Mouse (Mus musculus) stomach, postnatal 0 days (tissue): ENCODE results near the gene Tnfrsf25. TPM values are rescaled to one million over a fixed set of nuclear protein-coding genes. Genes with fewer than 3 reads are reported as not detected.

Source experiments
- ATAC-seq: fragments of 200-750 bp; cut with Nextera tagmentation; 2 replicates; pipeline ENCODE4 v1.8.0; 2017; ENCODE audit not compliant: low FRiP score, low TSS enrichment
- DNase-seq: peaks from one replicate; pipeline ENCODE4 v3.0.0-alpha.2; 2016; ENCODE audit warnings: low spot score
- H3K27ac ChIP-seq: fragments of 300-500 bp; sonication (generic); replicated peaks from 2 replicates; pipeline ENCODE4 v1.5.1; 2014; ENCODE audit warnings: mild to moderate bottlenecking, control low read depth
- H3K27me3 ChIP-seq: fragments of 300-500 bp; sonication (generic); 2 replicates; pipeline ENCODE4 v1.6.1; 2014; ENCODE audit warnings: low read length; ENCODE audit not compliant: control insufficient read depth, insufficient read depth
- H3K36me3 ChIP-seq: fragments of 300-500 bp; sonication (generic); 2 replicates; pipeline ENCODE4 v1.6.1; 2014; ENCODE audit warnings: low read length, mixed read lengths; ENCODE audit not compliant: control insufficient read depth, insufficient read depth
- H3K4me1 ChIP-seq: fragments of 300-500 bp; sonication (generic); replicated peaks from 2 replicates; pipeline ENCODE4 v1.6.1; 2014; ENCODE audit warnings: antibody characterized with exemption; ENCODE audit not compliant: control insufficient read depth, insufficient read depth
- H3K4me2 ChIP-seq: fragments of 300-500 bp; sonication (generic); replicated peaks from 2 replicates; pipeline ENCODE4 v1.6.1; 2014; ENCODE audit warnings: low read depth, mild to moderate bottlenecking, control low read depth, moderate library complexity
- H3K4me3 ChIP-seq: fragments of 300-500 bp; sonication (generic); 2 replicates; pipeline ENCODE4 v1.5.1; 2014; ENCODE audit warnings: low read depth, low read length, control low read depth
- H3K9ac ChIP-seq: fragments of 300-500 bp; sonication (generic); 2 replicates; pipeline ENCODE4 v1.6.1; 2014; ENCODE audit warnings: mild to moderate bottlenecking, low read length, control low read depth, mixed read lengths
- H3K9me3 ChIP-seq: fragments of 300-500 bp; sonication (generic); 2 replicates; pipeline ENCODE4 v1.6.1; 2016; ENCODE audit warnings: low read length; ENCODE audit not compliant: control insufficient read depth
- CTCF ChIP-seq: IDR thresholded peaks from 2 replicates; pipeline ENCODE4 v1.5.1; 2016; ENCODE audit warnings: antibody characterized with exemption, low read depth, mild to moderate bottlenecking, moderate library complexity
- EP300 ChIP-seq: optimal IDR thresholded peaks from 2 replicates; pipeline ENCODE3; 2016; ENCODE audit warnings: antibody characterized with exemption
- WGBS: fragments of 180-500 bp; shearing (Covaris S2); extraction: QIAGEN DNeasy Blood & Tissue Kit; methylation state at CpG from one replicate; pipeline ENCODE4 v1.1.7; 2014; 5-methylcytosine and 5-hydroxymethylcytosine counted together
- polyA plus RNA-seq: library from polyadenylated mRNA; unstranded; fragments of >200 nt; fragmentation: Nextera tagmentation; extraction: Ambion mirVana; gene quantifications from 2 replicates; pipeline ENCODE4 v1.2.1, GENCODE M21; 2015

The Tnfrsf25 gene
- polyA plus RNA-seq, 1 experiment from 2014 or later: 0.49 TPM

DNA sequence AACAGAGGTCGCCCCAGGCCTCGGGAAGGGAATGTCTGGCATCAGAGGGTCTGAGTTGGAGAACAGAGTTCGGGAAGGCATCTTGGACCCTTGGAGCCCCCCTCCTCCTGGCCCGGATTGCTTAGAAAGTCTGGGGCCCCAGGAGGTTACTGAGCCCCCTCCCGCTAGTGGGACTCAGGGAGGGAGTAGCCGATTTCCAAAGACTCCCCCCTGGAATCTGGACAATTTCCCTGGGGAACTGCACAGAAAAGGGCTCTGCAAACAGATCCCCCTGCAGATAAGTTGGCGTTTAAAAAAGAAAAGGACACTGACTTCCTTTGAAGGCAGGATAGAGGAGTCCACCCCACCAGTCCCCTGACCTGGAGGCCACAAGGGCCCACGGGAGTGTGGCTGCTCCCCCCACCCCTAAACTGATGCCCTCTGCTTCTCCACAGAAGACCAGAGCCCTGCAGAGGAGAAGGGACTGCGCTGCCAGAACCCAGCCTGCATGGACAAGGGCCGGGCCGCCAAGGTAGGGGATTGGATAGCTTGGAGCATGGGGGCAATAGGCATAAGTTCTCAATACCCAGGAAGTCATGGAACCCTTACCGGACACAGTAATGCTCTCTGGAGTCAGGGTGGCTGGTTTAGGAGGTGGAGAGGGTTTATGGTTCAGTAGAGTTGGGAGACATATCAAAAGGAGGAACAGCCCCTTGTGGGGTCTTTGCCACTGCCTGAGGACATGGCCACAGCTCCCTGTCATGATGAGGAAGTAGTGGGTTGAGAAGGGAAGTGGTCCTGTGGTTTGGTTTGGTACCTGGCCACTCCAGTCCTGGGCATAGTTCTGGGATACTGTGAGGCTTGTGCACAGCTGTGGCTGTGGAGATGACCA lies 28.3 kb upstream of the Tnfrsf25 start:
- TF ChIP-seq EP300 (no peak), CTCF (no peak)
- Histone ChIP-seq H3K4me1 (0 out of 2 replicates have a peak, but pooled peaks cover 5% of the 10 kb centered on the region), H3K27ac (0 out of 2 replicates have a peak overlapping the region, but pooled peaks have one; percentile 18), H3K4me3 (peak overlapping the region; percentile 73), H3K4me2 (peak overlapping the region; percentile 86), H3K36me3 (no peaks in the 10 kb centered on the region), H3K9ac (peak overlapping the region; percentile 79), H3K9me3 (no peaks in the 10 kb centered on the region), H3K27me3 (no peaks in the 10 kb centered on the region)
- WGBS: 8% methylated on average over 12 of the region's 12 CpGs
- ATAC-seq (no peak), DNase-seq (no peak)

- H3K4me1 ChIP-seq: 0 out of 2 replicates have a peak, but pooled peaks cover 5% of the 10 kb centered on the region
- peak overlapping the region; percentile 86 for H3K4me2 ChIP-seq
- DNase-seq: no peak
- no peaks in the 10 kb centered on the region for H3K9me3 ChIP-seq
- no peak overlapping the region for H3K27ac ChIP-seq
- no peaks in the 10 kb centered on the region for H3K36me3 ChIP-seq
- 33% methylated on average over 4 of the region's 4 CpGs for WGBS
- no peaks in the 10 kb centered on the region for H3K27me3 ChIP-seq
- no peak for ATAC-seq
- TF ChIP-seq CTCF (no peak), EP300 (no peak)
- no peak overlapping the region for H3K4me3 ChIP-seq
- H3K9ac ChIP-seq: peak overlapping the region; percentile 79
Measured at GRCm38 (mm10) chr4:152088133-152088532, 27.6 kb upstream of the Tnfrsf25 start.

DNA sequence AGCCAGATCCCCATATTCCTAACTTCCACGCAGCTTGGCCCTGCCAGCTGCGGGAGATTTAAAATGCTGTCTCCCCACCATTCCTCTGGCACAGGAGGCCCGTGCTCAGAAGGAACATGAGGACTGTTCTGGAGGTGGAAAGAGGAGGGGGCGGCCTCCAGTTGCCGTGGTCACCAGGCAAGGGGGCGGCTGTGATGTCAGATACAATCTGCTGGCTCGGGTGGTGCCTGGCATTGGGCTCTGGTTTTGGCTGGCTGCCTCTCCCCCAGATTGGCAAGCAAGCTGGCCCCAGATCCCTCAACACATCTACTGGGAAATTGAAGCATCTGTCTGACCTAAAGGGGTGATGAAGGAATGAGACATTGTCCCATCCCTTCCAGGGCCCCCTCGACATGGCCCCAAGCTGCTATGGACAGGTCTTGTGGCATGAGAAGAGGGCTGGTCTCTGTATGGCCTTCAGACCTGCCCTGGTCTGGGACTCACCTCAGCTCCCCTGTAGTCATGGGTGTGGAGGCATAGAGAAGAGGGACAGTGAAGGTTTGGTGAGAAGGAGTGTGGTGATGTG lies 27.1 kb upstream of the Tnfrsf25 start:
- no peaks in the 10 kb centered on the region for H3K9me3 ChIP-seq
- H3K4me1 ChIP-seq: 0 out of 2 replicates have a peak, but pooled peaks cover 5% of the 10 kb centered on the region
- no peaks in the 10 kb centered on the region for H3K27me3 ChIP-seq
- peak overlapping the region; percentile 38 for H3K9ac ChIP-seq
- ATAC-seq: no peak
- WGBS: 64% methylated on average over 8 of the region's 8 CpGs
- no peaks in the 10 kb centered on the region for H3K36me3 ChIP-seq
- no peak overlapping the region for H3K4me3 ChIP-seq
- peak overlapping the region; percentile 86 for H3K4me2 ChIP-seq
- H3K27ac ChIP-seq: no peak overlapping the region
- TF ChIP-seq CTCF (no peak), EP300 (no peak)
- DNase-seq: no peak

DNA sequence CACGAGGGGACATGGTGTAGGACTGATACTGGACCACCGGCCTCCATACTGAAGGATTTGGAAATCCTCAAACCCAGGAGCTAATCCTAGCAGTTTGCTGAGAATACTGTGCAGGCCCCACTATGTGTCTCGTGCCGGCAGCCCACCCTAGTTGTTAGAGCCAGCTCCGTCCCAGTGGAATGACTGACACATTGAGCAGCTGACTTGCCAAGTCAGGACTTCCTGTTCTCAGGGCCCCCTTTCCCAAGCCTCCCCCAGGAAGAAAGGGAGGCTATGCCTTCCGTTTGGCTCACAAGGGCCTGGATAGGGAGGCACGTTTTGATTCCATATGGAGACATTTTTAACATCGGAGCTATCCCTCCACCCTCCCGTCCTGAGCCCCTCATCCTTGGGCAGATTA lies 25.5 kb upstream of the Tnfrsf25 start:
- no peak for ATAC-seq
- no peak overlapping the region for H3K4me2 ChIP-seq
- TF ChIP-seq CTCF: no peak
- TF ChIP-seq EP300: no peak
- H3K27ac ChIP-seq: no peak overlapping the region
- H3K4me3 ChIP-seq: no peak overlapping the region
- H3K4me1 ChIP-seq: 0 out of 2 replicates have a peak, but pooled peaks cover 5% of the 10 kb centered on the region
- H3K9me3 ChIP-seq: no peaks in the 10 kb centered on the region
- H3K27me3 ChIP-seq: no peaks in the 10 kb centered on the region
- H3K36me3 ChIP-seq: no peaks in the 10 kb centered on the region
- WGBS: 81% methylated on average over 9 of the region's 9 CpGs
- H3K9ac ChIP-seq: no peak overlapping the region
- DNase-seq: no peak

DNA sequence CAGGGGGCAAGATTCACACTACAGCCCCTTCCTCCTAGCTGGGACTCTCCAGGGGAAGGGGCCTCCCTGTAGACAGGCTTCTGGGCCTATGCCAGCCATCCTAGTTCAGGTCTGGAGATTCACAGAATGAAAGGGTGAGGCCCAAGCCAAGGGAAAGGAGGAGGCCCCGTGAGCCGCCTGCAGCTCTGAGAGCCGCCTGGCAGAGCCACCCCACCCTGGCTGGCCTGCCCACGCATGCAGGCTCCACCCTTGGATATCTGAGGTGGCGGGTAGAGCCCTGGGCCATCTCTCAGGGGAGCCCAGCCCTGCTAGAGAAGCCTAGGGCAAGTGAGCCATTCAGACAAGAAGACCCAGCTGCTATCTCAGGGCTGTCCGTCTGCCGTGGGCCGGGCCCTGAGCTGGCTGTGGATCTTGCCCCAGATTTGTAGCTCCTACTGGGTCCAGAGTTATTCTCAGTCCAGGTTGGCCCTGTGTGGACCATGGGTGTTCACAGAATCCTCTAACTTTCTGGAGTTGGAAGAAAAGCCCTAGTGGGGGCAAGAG lies 22.9 kb upstream of the Tnfrsf25 start:
- ATAC-seq: peak; percentile 36
- 36% methylated on average over 8 of the region's 8 CpGs for WGBS
- no peak for TF ChIP-seq CTCF
- no peak for TF ChIP-seq EP300

More for the DNA sequence above, 22.9 kb upstream of the Tnfrsf25 start:
- Histone ChIP-seq H3K9me3 (no peaks in the 10 kb centered on the region), H3K9ac (no peak overlapping the region), H3K4me1 (no peaks in the 10 kb centered on the region), H3K4me3 (no peak overlapping the region), H3K4me2 (no peak overlapping the region), H3K27me3 (no peaks in the 10 kb centered on the region), H3K27ac (peak overlapping the region; percentile 49; the same call in 1 of the 2 replicates), H3K36me3 (no peaks in the 10 kb centered on the region)
- DNase-seq: peak; percentile 65
